Mouse (Mus musculus) MEL (cell line): ENCODE data around the gene Uchl5.

Experiments used
- CTCF ChIP-seq, 3 experiments: IDR thresholded peaks in 2 of 3; conservative IDR thresholded peaks in 1 of 3; 2 replicates each; pipeline ENCODE4 v1.5.1; 2011 to 2012; ENCODE audit warnings: low read length in 3 of 3, low read depth in 2 of 3, mild to moderate bottlenecking in 2 of 3, improper control_type of control experiment in 1 of 3, inconsistent platforms in 1 of 3, mixed read lengths in 1 of 3, moderate library complexity in 1 of 3; ENCODE audit not compliant: control insufficient read depth in 1 of 3, insufficient read depth in 1 of 3, poor library complexity in 1 of 3, severe bottlenecking in 1 of 3
- EP300 ChIP-seq, 2 experiments: IDR thresholded peaks; 2 replicates each; pipeline ENCODE4 v1.6.1; 2011; ENCODE audit warnings: improper control_type of control experiment in 2 of 2, low read length in 2 of 2, low read depth in 1 of 2, mild to moderate bottlenecking in 1 of 2
- MEF2A ChIP-seq: IDR thresholded peaks from 2 replicates; pipeline ENCODE4 v1.6.1; 2014; ENCODE audit warnings: low read depth, mild to moderate bottlenecking, inconsistent platforms, low read length, improper control_type of control experiment; ENCODE audit not compliant: poor library complexity, insufficient replicate concordance, severe bottlenecking; ENCODE audit errors: extremely low read depth

- TF ChIP-seq MEF2A (no peak), EP300 (IDR thresholded peaks at IDR 0.05; ENCODE audit: low read depth in 1 of 2, low read length in 2 of 2) (no peak), CTCF (IDR thresholded peaks at IDR 0.05 in 2 of 3, conservative IDR thresholded peaks at IDR 0.05 in 1 of 3; ENCODE audit: control insufficient read depth in 1 of 3, insufficient read depth in 1 of 3, low read depth in 2 of 3, low read length in 3 of 3, poor library complexity in 1 of 3, severe bottlenecking in 1 of 3) (no peak)
Measured at GRCm38 (mm10) chr1:143809062-143809461, 32.0 kb downstream of the Uchl5 start.
